Mouse (Mus musculus) liver, embryonic 14.5 days (tissue): ENCODE results near the gene Rhobtb1. TPM values are rescaled to one million over a fixed set of nuclear protein-coding genes. Genes with fewer than 3 reads are reported as not detected.
A peak's percentile ranks its signal among the peaks of the same experiment; 100 is the strongest.

Source experiments
- ATAC-seq: fragments of 200-750 bp; cut with Nextera tagmentation; 2 replicates; pipeline ENCODE4 v1.8.0; 2017; ENCODE audit warnings: moderate number of reproducible peaks, mild to moderate bottlenecking, moderate library complexity; ENCODE audit not compliant: insufficient read depth
- DNase-seq, 3 experiments: peaks; one replicate each; pipeline ENCODE4 v3.0.0-alpha.2; 2012 to 2013; ENCODE audit warnings: low read depth in 3 of 3, low spot score in 3 of 3
- H3K27ac ChIP-seq: fragments of 300-500 bp; sonication (generic); 2 replicates; pipeline ENCODE4 v1.5.1; 2014; ENCODE audit warnings: moderate library complexity, mild to moderate bottlenecking, control low read depth, inconsistent platforms
- H3K27me3 ChIP-seq: fragments of 300-500 bp; sonication (generic); 2 replicates; pipeline ENCODE4 v1.6.1; 2014; ENCODE audit warnings: mild to moderate bottlenecking, low read length, moderate library complexity; ENCODE audit not compliant: control insufficient read depth, insufficient read depth
- H3K36me3 ChIP-seq: fragments of 300-500 bp; sonication (generic); replicated peaks from 2 replicates; pipeline ENCODE4 v1.6.1; 2014; ENCODE audit warnings: low read depth; ENCODE audit not compliant: control insufficient read depth, insufficient read depth
- H3K4me1 ChIP-seq, 2 experiments: fragments of 200-500 bp in 1 of 2; fragments of 300-500 bp in 1 of 2; sonication (generic) in 1 of 2; replicated peaks; 2 replicates each; pipeline ENCODE4 v1.6.1; 2012 to 2014; ENCODE audit warnings: antibody characterized with exemption in 1 of 2, inconsistent platforms in 1 of 2, low read length in 1 of 2; ENCODE audit not compliant: control insufficient read depth in 2 of 2, insufficient read depth in 2 of 2
- H3K4me2 ChIP-seq: fragments of 300-500 bp; sonication (generic); 2 replicates; pipeline ENCODE4 v1.6.1; 2014; ENCODE audit warnings: low read depth, mild to moderate bottlenecking, control low read depth, moderate library complexity
- H3K4me3 ChIP-seq, 2 experiments: fragments of 200-500 bp in 1 of 2; fragments of 300-500 bp in 1 of 2; sonication (generic) in 1 of 2; 2 replicates each; pipeline ENCODE4 v1.5.1; 2012 to 2014; ENCODE audit warnings: low read depth in 2 of 2, low read length in 2 of 2, mild to moderate bottlenecking in 2 of 2, control low read depth in 1 of 2, inconsistent platforms in 1 of 2, moderate library complexity in 1 of 2; ENCODE audit not compliant: insufficient read depth in 1 of 2
- H3K9ac ChIP-seq: fragments of 300-500 bp; sonication (generic); replicated peaks from 2 replicates; pipeline ENCODE4 v1.6.1; 2014; ENCODE audit warnings: mild to moderate bottlenecking, control low read depth, moderate library complexity
- H3K9me3 ChIP-seq: fragments of 300-500 bp; sonication (generic); 2 replicates; pipeline ENCODE4 v1.6.1; 2016; ENCODE audit warnings: low read length, mixed read lengths; ENCODE audit not compliant: control insufficient read depth
- CTCF ChIP-seq: IDR thresholded peaks from 2 replicates; pipeline ENCODE4 v1.5.1; 2016; ENCODE audit warnings: antibody characterized with exemption, low read depth, control low read depth
- EP300 ChIP-seq: IDR thresholded peaks from 2 replicates; pipeline ENCODE4 v1.6.1; 2016; ENCODE audit warnings: antibody characterized with exemption, low read depth
- WGBS: fragments of 180-500 bp; shearing (Covaris S2); extraction: QIAGEN DNeasy Blood & Tissue Kit; methylation state at CpG from one replicate; pipeline ENCODE4 v1.1.7; 2014; ENCODE audit not compliant: insufficient replicate concordance; 5-methylcytosine and 5-hydroxymethylcytosine counted together
- polyA plus RNA-seq, 2 experiments: library from polyadenylated mRNA; depleted of rRNA in 1 of 2; stranded (reverse) in 1 of 2; unstranded in 1 of 2; fragments of >200 nt; fragmentation: Nextera tagmentation in 1 of 2; extraction: Ambion mirVana in 1 of 2; gene quantifications; 2 replicates each; pipeline versions ENCODE4 v1.2.1 to v1.2.3; 2012 to 2014

Gene Rhobtb1
- polyA plus RNA-seq, 2 experiments = 2.5 to 7.1 TPM

GRCm38 (mm10) chr10:69221955-69222354 lies 70.7 kb downstream of the Rhobtb1 start:
- H3K4me3 ChIP-seq = no peak overlapping the region
- no peaks in the 10 kb centered on the region for H3K27me3 ChIP-seq
- H3K36me3 ChIP-seq = no peaks in the 10 kb centered on the region
- TF ChIP-seq EP300 (peak; percentile 49; the same call in 1 of the 2 replicates), CTCF (no peak)
- peaks cover 2 to 20% of the 10 kb centered on the region in 2 experiments; a peak in 3 of 4 replicates for H3K4me1 ChIP-seq
- no peaks in the 10 kb centered on the region for H3K9me3 ChIP-seq
- 12% methylated on average over 3 of the region's 3 CpGs for WGBS
- no peak for DNase-seq
- H3K4me2 ChIP-seq = no peak overlapping the region
- peak; percentile 66 for ATAC-seq
- H3K9ac ChIP-seq = no peak overlapping the region
- no peak overlapping the region for H3K27ac ChIP-seq

GRCm38 (mm10) chr10:69223232-69223631 lies 72.0 kb downstream of the Rhobtb1 start:
- Histone ChIP-seq H3K4me3 (no peak overlapping the region), H3K4me1 (peaks cover 2 to 18% of the 10 kb centered on the region in 2 experiments; a peak in 3 of 4 replicates), H3K36me3 (no peaks in the 10 kb centered on the region), H3K27ac (no peak overlapping the region), H3K4me2 (no peak overlapping the region), H3K9ac (no peak overlapping the region), H3K9me3 (no peaks in the 10 kb centered on the region), H3K27me3 (no peaks in the 10 kb centered on the region)
- ATAC-seq (no peak), DNase-seq (no peak)
- 75% methylated on average over 4 of the region's 4 CpGs for whole genome bisulfite sequencing
- TF ChIP-seq EP300 (no peak), CTCF (no peak)

- ATAC-seq (no peak), DNase-seq (no peak)
- WGBS = 73% methylated on average over 7 of the region's 7 CpGs
- H3K9ac ChIP-seq = no peak overlapping the region
- H3K27ac ChIP-seq = no peak overlapping the region
- H3K4me1 ChIP-seq = peaks cover under 1 to 8% of the 10 kb centered on the region in 2 experiments; a peak in 3 of 4 replicates
- H3K4me3 ChIP-seq = no peak overlapping the region
- H3K9me3 ChIP-seq = no peaks in the 10 kb centered on the region
- no peaks in the 10 kb centered on the region for H3K36me3 ChIP-seq
- TF ChIP-seq EP300 (no peak), CTCF (no peak)
- no peak overlapping the region for H3K4me2 ChIP-seq
- H3K27me3 ChIP-seq = no peaks in the 10 kb centered on the region
Measured at GRCm38 (mm10) chr10:69224276-69224675, 73.0 kb downstream of the Rhobtb1 start.

- no peaks in the 10 kb centered on the region for H3K9me3 ChIP-seq
- H3K9ac ChIP-seq = no peak overlapping the region
- H3K4me3 ChIP-seq = no peak overlapping the region
- peaks cover 0 to 4% of the 10 kb centered on the region in 2 experiments; a peak in 2 of 4 replicates for H3K4me1 ChIP-seq
- TF ChIP-seq CTCF (no peak), EP300 (no peak)
- WGBS = 68% methylated on average over 5 of the region's 5 CpGs
- H3K36me3 ChIP-seq = no peaks in the 10 kb centered on the region
- no peaks in the 10 kb centered on the region for H3K27me3 ChIP-seq
- no peak overlapping the region for H3K4me2 ChIP-seq
- DNase-seq (no peak), ATAC-seq (no peak)
- no peak overlapping the region for H3K27ac ChIP-seq
Measured at GRCm38 (mm10) chr10:69225471-69225870, 74.2 kb downstream of the Rhobtb1 start.

- DNase-seq = no peak
- Histone ChIP-seq H3K27me3 (no peaks in the 10 kb centered on the region), H3K4me1 (peaks cover 0 to 4% of the 10 kb centered on the region in 2 experiments; a peak in 2 of 4 replicates), H3K36me3 (no peaks in the 10 kb centered on the region), H3K4me2 (no peak overlapping the region), H3K4me3 (no peak overlapping the region), H3K9me3 (no peaks in the 10 kb centered on the region), H3K27ac (no peak overlapping the region), H3K9ac (no peak overlapping the region)
- TF ChIP-seq CTCF (no peak), EP300 (no peak)
- 68% methylated on average over 8 of the region's 8 CpGs for WGBS
- no peak for ATAC-seq
Measured at GRCm38 (mm10) chr10:69225951-69226350, 74.7 kb downstream of the Rhobtb1 start.
